ENCODE assay signal across 8 mouse cellular contexts in genomic region chr3:54797211-54797610, GRCm38 (mm10). TPM values are rescaled to one million over a fixed set of nuclear protein-coding genes. Genes with fewer than 3 reads are reported as not detected.
A peak's percentile ranks its signal among the peaks of the same experiment; 100 is the strongest.
DNase-seq lines count a peak whose midpoint lies in the region; ATAC-seq and TF ChIP-seq lines count a peak whose summit lies in the region.

No protein-coding gene starts in this region.

- no peak overlapping the region for H3K4me3 ChIP-seq in heart, embryonic 11.5 days (ENCODE audit: low read depth, low read length)
- H3K4me3 ChIP-seq in kidney, embryonic 14.5 days (ENCODE audit: low read length) = no peak overlapping the region
- no peak overlapping the region for H3K4me3 ChIP-seq in liver, embryonic 11.5 days (ENCODE audit: low read depth, low read length)
- H3K4me3 ChIP-seq in midbrain, postnatal 0 days (ENCODE audit: low read depth, low read length) = no peak overlapping the region

- H3K36me3 ChIP-seq in heart, embryonic 11.5 days (ENCODE audit: control insufficient read depth, insufficient read depth, low read length) = peaks cover 6% of the 10 kb centered on the region; the same call in 1 of the 2 replicates
- H3K36me3 ChIP-seq in kidney, embryonic 14.5 days (ENCODE audit: control insufficient read depth, insufficient read depth, low read length) = peaks cover 3% of the 10 kb centered on the region; the same call in 1 of the 2 replicates
- H3K36me3 ChIP-seq in liver, embryonic 11.5 days (ENCODE audit: control insufficient read depth, insufficient read depth, low read length) = no peaks in the 10 kb centered on the region; the same call in 1 of the 2 replicates
- H3K36me3 ChIP-seq in midbrain, postnatal 0 days (ENCODE audit: insufficient read depth, low read length) = no peaks in the 10 kb centered on the region

- ATAC-seq in heart, embryonic 11.5 days (replicated peaks; ENCODE audit: insufficient number of reproducible peaks, low FRiP score, low TSS enrichment) = 0 out of 2 replicates have a peak, but pooled peaks have one; percentile 32
- peak; percentile 78 for ATAC-seq in kidney, embryonic 14.5 days (ENCODE audit: low FRiP score, low TSS enrichment)
- peak; percentile 69 for ATAC-seq in liver, embryonic 11.5 days (replicated peaks; ENCODE audit: low FRiP score)
- peak; percentile 49; the same call in 1 of the 2 replicates for ATAC-seq in midbrain, postnatal 0 days (ENCODE audit: low FRiP score)

- peak; percentile 71 for TF ChIP-seq CTCF in midbrain, postnatal 0 days (IDR thresholded peaks at IDR 0.05)

- H3K9me3 ChIP-seq in heart, embryonic 11.5 days (replicated peaks; ENCODE audit: control insufficient read depth, low read length) = peaks cover 3% of the 10 kb centered on the region
- H3K9me3 ChIP-seq in kidney, embryonic 14.5 days (ENCODE audit: control insufficient read depth, low read length) = peaks cover 6% of the 10 kb centered on the region
- H3K9me3 ChIP-seq in liver, embryonic 11.5 days (ENCODE audit: control insufficient read depth, low read length) = peaks cover 8% of the 10 kb centered on the region
- no peaks in the 10 kb centered on the region for H3K9me3 ChIP-seq in midbrain, postnatal 0 days (ENCODE audit: low read length)

- H3K27me3 ChIP-seq in heart, embryonic 11.5 days (ENCODE audit: control insufficient read depth, insufficient read depth, low read length) = no peaks in the 10 kb centered on the region
- H3K27me3 ChIP-seq in kidney, embryonic 14.5 days (ENCODE audit: control insufficient read depth, insufficient read depth, low read length) = no peaks in the 10 kb centered on the region
- no peaks in the 10 kb centered on the region for H3K27me3 ChIP-seq in liver, embryonic 11.5 days (replicated peaks; ENCODE audit: control insufficient read depth, insufficient read depth, low read length)
- no peaks in the 10 kb centered on the region for H3K27me3 ChIP-seq in midbrain, postnatal 0 days (ENCODE audit: insufficient read depth, low read length)

- no peak overlapping the region for H3K9ac ChIP-seq in heart, embryonic 11.5 days (ENCODE audit: low read depth, low read length)
- no peak overlapping the region for H3K9ac ChIP-seq in kidney, embryonic 14.5 days (ENCODE audit: low read depth, low read length)
- H3K9ac ChIP-seq in liver, embryonic 11.5 days (ENCODE audit: low read depth, low read length) = no peak overlapping the region
- H3K9ac ChIP-seq in midbrain, postnatal 0 days (replicated peaks; ENCODE audit: low read length, poor library complexity, severe bottlenecking) = no peak overlapping the region

- DNase-seq in urinary bladder, postnatal 14 days (ENCODE audit: low spot score) = peak; percentile 58
- DNase-seq in urinary bladder, adult 2 months (ENCODE audit: low spot score) = no peak
- DNase-seq in cerebellum, postnatal 25 days = peak; percentile 51 to 73
- DNase-seq in liver, embryonic 11.5 days (ENCODE audit: low spot score) = no peak
- peak; percentile 60 for DNase-seq in midbrain, postnatal 0 days (ENCODE audit: low spot score)
- DNase-seq in testis, postnatal 10 days (ENCODE audit: low spot score) = peak; percentile 74

- WGBS in heart, embryonic 11.5 days (ENCODE audit: insufficient replicate concordance) = 21% methylated on average over 16 of the region's 16 CpGs
- 46% methylated on average over 16 of the region's 16 CpGs for WGBS in kidney, embryonic 14.5 days
- WGBS in liver, embryonic 11.5 days = 24% methylated on average over 16 of the region's 16 CpGs
- WGBS in midbrain, postnatal 0 days = 37% methylated on average over 16 of the region's 16 CpGs

- no peak overlapping the region for H3K4me2 ChIP-seq in heart, embryonic 11.5 days
- H3K4me2 ChIP-seq in kidney, embryonic 14.5 days (replicated peaks; ENCODE audit: low read depth, low read length) = no peak overlapping the region
- peak overlapping the region; percentile 26; the same call in 1 of the 2 replicates for H3K4me2 ChIP-seq in liver, embryonic 11.5 days
- H3K4me2 ChIP-seq in midbrain, postnatal 0 days (ENCODE audit: low read depth, low read length, poor library complexity, severe bottlenecking) = no peak overlapping the region

- no peak overlapping the region for H3K27ac ChIP-seq in heart, embryonic 11.5 days (ENCODE audit: low read depth, low read length)
- H3K27ac ChIP-seq in kidney, embryonic 14.5 days (ENCODE audit: low read depth, low read length) = no peak overlapping the region
- H3K27ac ChIP-seq in liver, embryonic 11.5 days (ENCODE audit: low read depth, low read length) = no peak overlapping the region
- H3K27ac ChIP-seq in midbrain, postnatal 0 days (ENCODE audit: low read depth, low read length) = no peak overlapping the region

- H3K4me1 ChIP-seq in heart, embryonic 11.5 days (ENCODE audit: control insufficient read depth, insufficient read depth, low read length) = peaks cover 3% of the 10 kb centered on the region; the same call in 1 of the 2 replicates
- H3K4me1 ChIP-seq in kidney, embryonic 14.5 days (ENCODE audit: control insufficient read depth, insufficient read depth, low read length) = no peaks in the 10 kb centered on the region
- no peaks in the 10 kb centered on the region for H3K4me1 ChIP-seq in liver, embryonic 11.5 days (replicated peaks; ENCODE audit: control insufficient read depth, insufficient read depth, low read length)
- H3K4me1 ChIP-seq in midbrain, postnatal 0 days (ENCODE audit: insufficient read depth, low read length) = no peaks in the 10 kb centered on the region

RNA-seq across cellular contexts. Expression of gene Rfxap, which starts 10.4 kb away (rescaled TPM):
- 28.6 and 31.6 TPM in 2 replicates for polyA plus RNA-seq in urinary bladder, adult 2 months (2012; rRNA removed)
- 30.7 and 34.3 TPM in 2 replicates for polyA plus RNA-seq in heart, embryonic 11.5 days (2014; fragmentation: Nextera tagmentation; extraction: Ambion mirVana)
- polyA plus RNA-seq in kidney, embryonic 14.5 days (2014; fragmentation: Nextera tagmentation; extraction: Ambion mirVana) = 50.7 and 60.1 TPM in 2 replicates
- polyA plus RNA-seq in liver, embryonic 11.5 days (2014; fragmentation: Nextera tagmentation; extraction: Ambion mirVana) = 38.1 and 38.7 TPM in 2 replicates
- 44.8 and 65.9 TPM in 2 replicates for total RNA-seq in midbrain, postnatal 0 days (2014; rRNA removed)
- polyA plus RNA-seq in midbrain, postnatal 0 days (2015; fragmentation: Nextera tagmentation; extraction: Ambion mirVana) = 42.6 and 48.2 TPM in 2 replicates

RNA-seq across cellular contexts. Expression of gene Smad9, which starts 41.8 kb away (rescaled TPM):
- polyA plus RNA-seq in urinary bladder, adult 2 months (2012; rRNA removed) = 7.6 and 10.3 TPM in 2 replicates
- polyA plus RNA-seq in heart, embryonic 11.5 days (2014; fragmentation: Nextera tagmentation; extraction: Ambion mirVana) = 2.1 TPM in 2 replicates
- polyA plus RNA-seq in kidney, embryonic 14.5 days (2014; fragmentation: Nextera tagmentation; extraction: Ambion mirVana) = 1.8 and 1.9 TPM in 2 replicates
- polyA plus RNA-seq in liver, embryonic 11.5 days (2014; fragmentation: Nextera tagmentation; extraction: Ambion mirVana) = 0.51 and 0.66 TPM in 2 replicates
- 4.6 and 6.0 TPM in 2 replicates for total RNA-seq in midbrain, postnatal 0 days (2014; rRNA removed)
- polyA plus RNA-seq in midbrain, postnatal 0 days (2015; fragmentation: Nextera tagmentation; extraction: Ambion mirVana) = 0.67 and 0.69 TPM in 2 replicates

Comparison
In these comparisons a context has a peak if more than half of its experiments do, and no peak if none do; other contexts are left out.
1. DNase-seq: peak in urinary bladder, postnatal 14 days (single experiment), cerebellum, postnatal 25 days (2 of 2), midbrain, postnatal 0 days (single experiment) and testis, postnatal 10 days (single experiment); none in urinary bladder, adult 2 months (single experiment) and liver, embryonic 11.5 days (single experiment).
2. Peak in every context shown above with its lines, with median percentiles within 50 percentile points of each other: ATAC-seq.